In the genomic region with DNA sequence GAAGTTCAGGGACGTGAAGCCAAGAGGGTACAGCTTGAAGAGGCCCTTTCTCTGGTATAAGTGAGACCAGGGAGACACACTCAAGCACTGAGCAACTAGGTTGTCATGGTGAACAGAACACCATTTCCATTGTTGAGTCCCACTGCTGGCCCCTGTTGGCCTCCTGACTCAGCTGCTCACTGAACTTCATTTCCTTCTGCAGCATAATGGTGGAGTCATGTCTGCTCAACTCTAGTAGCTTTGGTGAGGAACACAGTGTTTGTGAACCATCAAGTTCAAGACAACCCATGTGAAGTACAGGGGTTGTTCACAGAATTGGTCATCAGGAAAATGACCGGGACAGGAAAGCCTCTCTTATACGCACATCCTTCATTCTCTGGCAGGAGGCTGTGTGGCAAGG, we compare ENCODE assay signal across 26 mouse cellular contexts. TPM values are rescaled to one million over a fixed set of nuclear protein-coding genes. Genes with fewer than 3 reads are reported as not detected.
DNase-seq lines count a peak whose midpoint lies in the region; ATAC-seq and TF ChIP-seq lines count a peak whose summit lies in the region.
"Had no signal": no experiment of that assay in that cellular context is flagged by ENCODE, and none has a peak within 500 bp of the region (broad histone marks: within the 10 kb centered on the region; RNA-seq: fewer than 3 reads in every experiment).

A gene (minus strand): TSS at position 101 of the 400 bp plus-strand sequence.

- TF ChIP-seq CTCF in midbrain, postnatal 0 days (IDR thresholded peaks at IDR 0.05): no peak
- no peak for TF ChIP-seq CTCF in testis, adult 2 months (IDR thresholded peaks at IDR 0.05; ENCODE audit: control insufficient read depth, insufficient read depth, insufficient replicate concordance, low read depth, low read length)

- no peaks in the 10 kb centered on the region for H3K27me3 ChIP-seq in midbrain, embryonic 11.5 days (ENCODE audit: control insufficient read depth, insufficient read depth, low read length)
- no peaks in the 10 kb centered on the region for H3K27me3 ChIP-seq in midbrain, postnatal 0 days (ENCODE audit: insufficient read depth, low read length)
- no peaks in the 10 kb centered on the region for H3K27me3 ChIP-seq in testis, adult 2 months (ENCODE audit: control insufficient read depth, insufficient read depth, low read length)
- H3K27me3 ChIP-seq: CH12.LX, Patski had no signal

- H3K36me3 ChIP-seq in midbrain, embryonic 11.5 days (ENCODE audit: control insufficient read depth, insufficient read depth, low read length): no peaks in the 10 kb centered on the region
- 0 out of 2 replicates have a peak, but pooled peaks cover 3% of the 10 kb centered on the region for H3K36me3 ChIP-seq in midbrain, postnatal 0 days (ENCODE audit: insufficient read depth, low read length)
- H3K36me3 ChIP-seq in testis, adult 2 months (ENCODE audit: control insufficient read depth, insufficient read depth, low read length): no peaks in the 10 kb centered on the region; the same call in 1 of the 2 replicates
- H3K36me3 ChIP-seq: G1E had no signal

- peak; percentile 62 for DNase-seq in heart, adult 11 months
- no peak for DNase-seq in heart, postnatal 25 days (ENCODE audit: low spot score)
- DNase-seq in midbrain, embryonic 11.5 days (ENCODE audit: low spot score, missing footprints): peak; percentile 60
- DNase-seq in midbrain, postnatal 0 days (ENCODE audit: low spot score): no peak
- no peak for DNase-seq in testis, postnatal 10 days (ENCODE audit: low spot score)
- DNase-seq: adrenal gland, adult 2 months; adrenal gland, adult 8-10 months; adrenal gland, postnatal 10 days; adrenal gland, postnatal 14 days; adrenal gland, postnatal 25 days; adrenal gland, postnatal 36 days; B cell, adult 2 months; cerebellum, adult 11 months; cerebellum, adult 11-12 months; cerebellum, adult 18-20 months had no signal

- intact Hi-C loops in heart, postnatal 25 days (cut with DNase I): no loop called here

- no peak within 1 kb of the TSS for H3K9ac ChIP-seq in midbrain, embryonic 11.5 days (ENCODE audit: low read length)
- no peak within 1 kb of the TSS for H3K9ac ChIP-seq in midbrain, postnatal 0 days (replicated peaks; ENCODE audit: low read length, poor library complexity, severe bottlenecking)

- H3K27ac ChIP-seq in midbrain, embryonic 11.5 days (ENCODE audit: low read depth, low read length): no peak within 1 kb of the TSS
- H3K27ac ChIP-seq in midbrain, postnatal 0 days (ENCODE audit: low read depth, low read length): no peak within 1 kb of the TSS
- no peak within 1 kb of the TSS; the same call in 1 of the 2 replicates for H3K27ac ChIP-seq in testis, adult 2 months (ENCODE audit: control insufficient read depth, insufficient read depth, low read depth, low read length)

- no peaks in the 10 kb centered on the region for H3K4me1 ChIP-seq in midbrain, embryonic 11.5 days (ENCODE audit: control insufficient read depth, insufficient read depth, low read length)
- no peaks in the 10 kb centered on the region for H3K4me1 ChIP-seq in midbrain, postnatal 0 days (ENCODE audit: insufficient read depth, low read length)
- no peaks in the 10 kb centered on the region for H3K4me1 ChIP-seq in testis, adult 2 months (ENCODE audit: control insufficient read depth, insufficient read depth, low read length)

- no peak within 1 kb of the TSS for H3K4me3 ChIP-seq in midbrain, embryonic 11.5 days (ENCODE audit: low read depth, low read length)
- H3K4me3 ChIP-seq in midbrain, postnatal 0 days (ENCODE audit: low read depth, low read length): no peak within 1 kb of the TSS
- peak within 1 kb of the TSS; percentile 63 for H3K4me3 ChIP-seq in testis, adult 2 months (ENCODE audit: control insufficient read depth, low read depth, low read length)

- TF ChIP-seq POLR2A in testis, adult 2 months (IDR thresholded peaks at IDR 0.05; ENCODE audit: control insufficient read depth, low read depth, low read length): no peak; the same call in 1 of the 2 replicates

- H3K4me2 ChIP-seq in midbrain, embryonic 11.5 days: no peak within 1 kb of the TSS
- no peak within 1 kb of the TSS for H3K4me2 ChIP-seq in midbrain, postnatal 0 days (ENCODE audit: low read depth, low read length, poor library complexity, severe bottlenecking)

- ATAC-seq in midbrain, embryonic 11.5 days (ENCODE audit: low FRiP score): no peak
- no peak for ATAC-seq in midbrain, postnatal 0 days (ENCODE audit: low FRiP score)
- ATAC-seq: activated CD4-positive, CD25-positive, alpha-beta regulatory T cell, adult 4 months; CD4-positive, CD25-positive, alpha-beta regulatory T cell, adult 4 months; Patski had no signal

- H3K9me3 ChIP-seq in midbrain, embryonic 11.5 days (ENCODE audit: control insufficient read depth, low read length): no peaks in the 10 kb centered on the region
- H3K9me3 ChIP-seq in midbrain, postnatal 0 days (ENCODE audit: low read length): no peaks in the 10 kb centered on the region
- H3K9me3 ChIP-seq: G1E had no signal

- 82% methylated on average over 3 of the region's 3 CpGs for WGBS in midbrain, embryonic 11.5 days
- 77% methylated on average over 3 of the region's 3 CpGs for WGBS in midbrain, postnatal 0 days

RNA-seq across cellular contexts. Expression of the gene that starts here (rescaled TPM):
- not detected for total RNA-seq in heart, postnatal 25 days (2021)
- not detected in 2 replicates for polyA plus RNA-seq in midbrain, embryonic 11.5 days (2014; fragmentation: Nextera tagmentation; extraction: Ambion mirVana)
- not detected in 2 replicates for total RNA-seq in midbrain, postnatal 0 days (2014; rRNA removed)
- polyA plus RNA-seq in midbrain, postnatal 0 days (2015; fragmentation: Nextera tagmentation; extraction: Ambion mirVana): not detected in 2 replicates
- 8.7 and 10.8 TPM in 2 replicates for polyA plus RNA-seq in testis, adult 2 months (2012; rRNA removed)
- total RNA-seq: adrenal gland, adult 2 months; adrenal gland, adult 8-10 months; adrenal gland, postnatal 10 days; adrenal gland, postnatal 14 days; adrenal gland, postnatal 25 days; adrenal gland, postnatal 36 days; adrenal gland, postnatal 4 days; CH12.LX; ES-E14; G1E; MEL had no signal
- polyA plus RNA-seq: adrenal gland, adult 2 months; brain, embryonic 14.5 days; C2C12; G1E; Patski had no signal

Comparison
In these comparisons a context has a peak if more than half of its experiments do, and no peak if none do; other contexts are left out.
1. Peak in DNase-seq in midbrain, embryonic 11.5 days; RNA of the gene not detected or under 1 TPM.